Mouse (Mus musculus) megakaryocyte, embryonic 14.5 days (primary cell): ENCODE data around the gene Wnk2. TPM values are rescaled to one million over a fixed set of nuclear protein-coding genes. Genes with fewer than 3 reads are reported as not detected.

Source experiments
- H3K27me3 ChIP-seq: replicated peaks from 2 replicates; pipeline ENCODE3; 2012; ENCODE audit warnings: inconsistent platforms
- H3K36me3 ChIP-seq: replicated peaks from 2 replicates; pipeline ENCODE3; 2012; ENCODE audit warnings: low read length, inconsistent platforms, mixed read lengths
- H3K4me1 ChIP-seq: 2 replicates; pipeline ENCODE4 v1.6.1; 2012; ENCODE audit warnings: inconsistent platforms
- H3K4me3 ChIP-seq: replicated peaks from 2 replicates; pipeline ENCODE3; 2012; ENCODE audit warnings: moderate library complexity, mild to moderate bottlenecking, inconsistent platforms
- H3K9me3 ChIP-seq: 2 replicates; pipeline ENCODE4 v1.6.1; 2012; ENCODE audit warnings: inconsistent platforms
- FLI1 ChIP-seq: IDR thresholded peaks from 2 replicates; pipeline ENCODE4 v1.6.1; 2012; ENCODE audit warnings: low read length, inconsistent platforms, mixed read lengths
- GATA1 ChIP-seq: IDR thresholded peaks from 3 replicates; pipeline ENCODE4 v1.6.1; 2012; ENCODE audit warnings: mixed read lengths, low read length, inconsistent platforms, borderline replicate concordance
- polyA plus RNA-seq: library from polyadenylated mRNA; stranded (reverse); fragments of >175 nt; gene quantifications from 2 replicates; pipeline ENCODE4 v1.2.3, GENCODE M21; 2012; ENCODE audit warnings: low replicate concordance; ENCODE audit not compliant: insufficient read depth

Wnk2 gene
- polyA plus RNA-seq, 1 experiment, result 0.02 TPM

GRCm38 (mm10) chr13:49108119-49108846 is 39.5 kb downstream of the Wnk2 start:
- Histone ChIP-seq H3K27me3 (peaks cover 67% of the 10 kb centered on the region), H3K4me3 (peak overlapping the region; percentile 34), H3K4me1 (peaks cover 15% of the 10 kb centered on the region), H3K9me3 (peaks cover 9% of the 10 kb centered on the region), H3K36me3 (no peaks in the 10 kb centered on the region)
- TF ChIP-seq FLI1, result no peak
- no peak for TF ChIP-seq GATA1

- H3K4me3 ChIP-seq, result no peak overlapping the region
- peaks cover 16% of the 10 kb centered on the region for H3K4me1 ChIP-seq
- H3K27me3 ChIP-seq, result peaks cover 57% of the 10 kb centered on the region
- TF ChIP-seq FLI1, result no peak
- TF ChIP-seq GATA1, result no peak
- no peaks in the 10 kb centered on the region for H3K36me3 ChIP-seq
- peaks cover 22% of the 10 kb centered on the region for H3K9me3 ChIP-seq
Measured at GRCm38 (mm10) chr13:49103913-49104312, 43.9 kb downstream of the Wnk2 start.

GRCm38 (mm10) chr13:49103235-49103634 is 44.6 kb downstream of the Wnk2 start:
- no peaks in the 10 kb centered on the region for H3K36me3 ChIP-seq
- peaks cover 22% of the 10 kb centered on the region for H3K9me3 ChIP-seq
- no peak overlapping the region for H3K4me3 ChIP-seq
- H3K27me3 ChIP-seq, result peaks cover 62% of the 10 kb centered on the region
- TF ChIP-seq GATA1 (no peak), FLI1 (no peak)
- peaks cover 16% of the 10 kb centered on the region for H3K4me1 ChIP-seq

GRCm38 (mm10) chr13:49100417-49100816 is 47.4 kb downstream of the Wnk2 start:
- Histone ChIP-seq H3K27me3 (peaks cover 64% of the 10 kb centered on the region), H3K4me1 (peaks cover 15% of the 10 kb centered on the region), H3K36me3 (no peaks in the 10 kb centered on the region), H3K9me3 (peaks cover 13% of the 10 kb centered on the region), H3K4me3 (no peak overlapping the region)
- TF ChIP-seq GATA1 (no peak), FLI1 (no peak)

GRCm38 (mm10) chr13:49096826-49097225 is 51.0 kb downstream of the Wnk2 start:
- peaks cover 3% of the 10 kb centered on the region; the same call in 1 of the 2 replicates for H3K9me3 ChIP-seq
- TF ChIP-seq GATA1, result no peak
- TF ChIP-seq FLI1, result no peak
- no peak overlapping the region for H3K4me3 ChIP-seq
- H3K27me3 ChIP-seq, result peaks cover 81% of the 10 kb centered on the region
- peaks cover 19% of the 10 kb centered on the region for H3K4me1 ChIP-seq
- no peaks in the 10 kb centered on the region for H3K36me3 ChIP-seq

GRCm38 (mm10) chr13:49094667-49095066 is 53.1 kb downstream of the Wnk2 start:
- H3K36me3 ChIP-seq, result no peaks in the 10 kb centered on the region
- H3K4me1 ChIP-seq, result peaks cover 11% of the 10 kb centered on the region
- peaks cover 79% of the 10 kb centered on the region for H3K27me3 ChIP-seq
- H3K9me3 ChIP-seq, result no peaks in the 10 kb centered on the region; the same call in 1 of the 2 replicates
- TF ChIP-seq FLI1 (no peak), GATA1 (no peak)
- H3K4me3 ChIP-seq, result no peak overlapping the region

GRCm38 (mm10) chr13:49093471-49093891 is 54.3 kb downstream of the Wnk2 start:
- peaks cover 6% of the 10 kb centered on the region; the same call in 1 of the 2 replicates for H3K9me3 ChIP-seq
- H3K4me3 ChIP-seq, result no peak overlapping the region
- peaks cover 11% of the 10 kb centered on the region for H3K4me1 ChIP-seq
- H3K36me3 ChIP-seq, result no peaks in the 10 kb centered on the region
- peaks cover 78% of the 10 kb centered on the region for H3K27me3 ChIP-seq
- TF ChIP-seq GATA1 (no peak), FLI1 (no peak)

- H3K4me1 ChIP-seq, result peaks cover 11% of the 10 kb centered on the region
- no peak for TF ChIP-seq GATA1
- TF ChIP-seq FLI1, result no peak
- H3K36me3 ChIP-seq, result no peaks in the 10 kb centered on the region
- peaks cover 79% of the 10 kb centered on the region for H3K27me3 ChIP-seq
- H3K4me3 ChIP-seq, result no peak overlapping the region
- H3K9me3 ChIP-seq, result peaks cover 6% of the 10 kb centered on the region; the same call in 1 of the 2 replicates
Measured at GRCm38 (mm10) chr13:49092596-49092995, 55.2 kb downstream of the Wnk2 start.

- Histone ChIP-seq H3K9me3 (peaks cover 6% of the 10 kb centered on the region; the same call in 1 of the 2 replicates), H3K4me1 (peaks cover 11% of the 10 kb centered on the region), H3K4me3 (no peak overlapping the region), H3K36me3 (no peaks in the 10 kb centered on the region), H3K27me3 (peaks cover 76% of the 10 kb centered on the region)
- no peak for TF ChIP-seq FLI1
- no peak for TF ChIP-seq GATA1
Measured at GRCm38 (mm10) chr13:49090176-49090575, 57.6 kb downstream of the Wnk2 start.

- Histone ChIP-seq H3K27me3 (peaks cover 78% of the 10 kb centered on the region), H3K36me3 (no peaks in the 10 kb centered on the region), H3K4me1 (peaks cover 11% of the 10 kb centered on the region), H3K9me3 (peaks cover 6% of the 10 kb centered on the region; the same call in 1 of the 2 replicates), H3K4me3 (no peak overlapping the region)
- no peak for TF ChIP-seq FLI1
- TF ChIP-seq GATA1, result no peak
Measured at GRCm38 (mm10) chr13:49088874-49089273, 58.9 kb downstream of the Wnk2 start.

- no peak overlapping the region for H3K4me3 ChIP-seq
- TF ChIP-seq FLI1, result no peak
- TF ChIP-seq GATA1, result no peak
- H3K27me3 ChIP-seq, result peaks cover 74% of the 10 kb centered on the region
- H3K36me3 ChIP-seq, result no peaks in the 10 kb centered on the region
- H3K9me3 ChIP-seq, result peaks cover 6% of the 10 kb centered on the region; the same call in 1 of the 2 replicates
- H3K4me1 ChIP-seq, result peaks cover 7% of the 10 kb centered on the region
Measured at GRCm38 (mm10) chr13:49087420-49087819, 60.4 kb downstream of the Wnk2 start.
